Mouse (Mus musculus): ENCODE measurements at regions not wholly inside any gene's neighbourhood (a gene's known extent, or its start where the extent isn't known, plus 50 kb on each side); places are given as distances from the start of the nearest gene placed in this dataset.

DNA sequence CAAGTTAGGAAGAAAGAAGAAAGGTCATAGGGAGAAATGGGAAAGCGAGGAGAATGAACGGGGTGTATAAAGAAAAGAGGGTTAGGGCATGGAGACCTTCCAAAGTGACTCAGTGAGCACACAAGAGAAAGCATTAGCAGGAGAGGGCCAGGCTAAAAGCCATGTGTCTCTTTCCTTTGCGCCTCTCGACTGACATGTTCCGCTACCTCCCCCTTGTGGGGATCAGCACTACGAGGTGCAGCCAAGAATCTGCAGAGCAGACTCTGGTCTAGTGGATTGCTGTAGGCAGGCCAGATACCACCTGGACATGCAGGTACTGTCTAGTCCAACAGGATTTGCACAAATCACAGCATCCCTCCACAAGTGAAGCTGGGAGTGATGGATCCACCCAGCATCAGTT, 54.0 kb downstream of the Kcna5 start:
- no peak for DNase-seq (ENCODE audit: extremely low spot score, low spot score)

DNA sequence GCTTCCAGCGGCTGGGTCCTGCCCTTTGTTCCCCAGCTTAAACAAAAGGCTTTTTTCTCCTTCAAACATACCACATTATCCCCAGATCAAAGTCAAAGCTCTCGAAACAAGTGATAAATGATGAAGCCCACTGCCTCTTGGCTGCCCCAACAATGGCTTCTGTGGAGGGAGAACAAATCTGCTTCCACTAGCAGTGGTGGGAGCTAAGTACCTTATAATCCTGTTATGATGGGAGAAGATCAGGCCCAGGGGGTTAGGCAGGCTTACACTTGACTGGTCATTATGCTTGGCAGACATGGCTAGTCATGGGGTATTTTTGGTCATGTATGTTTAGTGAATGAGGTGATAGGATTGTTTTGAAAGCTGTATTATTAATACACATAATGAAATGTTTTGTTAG, 57.7 kb downstream of the Kcna5 start:
- no peak for DNase-seq (ENCODE audit: extremely low spot score, low spot score)

- no peak for DNase-seq (ENCODE audit: extremely low spot score, low spot score)
These were observed 58.5 kb downstream of the Kcna5 start for GRCm38 (mm10) chr6:126476758-126477157.

DNA sequence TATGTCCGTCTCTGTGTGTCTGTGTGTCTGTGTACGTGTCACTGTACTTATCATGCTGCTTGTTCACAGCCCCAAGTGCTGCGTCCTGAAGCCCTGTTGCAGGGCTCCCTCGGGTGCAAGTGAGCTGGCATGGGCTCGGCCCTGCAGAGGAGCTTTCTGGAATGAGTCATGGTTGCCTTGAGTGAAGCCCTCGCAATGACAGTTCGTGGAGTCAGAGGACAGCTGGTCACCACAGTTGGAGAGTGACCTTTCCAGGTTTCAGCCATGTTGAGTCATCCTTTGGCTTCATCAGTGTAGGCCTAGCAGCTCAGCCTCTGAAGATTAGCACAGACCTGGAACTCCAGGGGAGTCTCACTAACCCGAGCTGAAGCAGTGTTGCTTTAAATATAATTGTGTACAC, 59.7 kb downstream of the Kcna5 start:
- DNase-seq (ENCODE audit: extremely low spot score, low spot score) = no peak

DNA sequence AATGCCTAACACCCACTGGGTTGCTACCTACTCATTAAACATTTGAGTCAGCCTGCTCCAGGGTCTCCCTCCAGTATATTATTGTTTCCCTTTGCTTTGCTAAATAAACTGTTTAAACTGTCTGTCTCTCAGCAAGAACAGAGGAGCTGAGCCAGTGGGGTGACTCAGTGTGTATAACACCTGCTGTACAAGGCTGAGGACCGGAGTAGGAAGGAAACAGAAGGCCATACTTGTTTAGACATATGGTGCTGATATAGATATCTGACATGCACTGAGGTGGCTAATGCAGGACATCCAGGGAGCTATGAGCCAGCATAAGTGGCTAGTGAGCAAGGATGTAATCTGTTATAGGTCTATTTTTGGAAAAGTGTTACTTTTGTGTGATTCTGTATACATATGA, 81.5 kb downstream of the Kcna5 start:
- no peak for DNase-seq (ENCODE audit: extremely low spot score, low spot score)

- no peak for DNase-seq (ENCODE audit: extremely low spot score, low spot score)
These were observed 89.7 kb downstream of the Kcna5 start for GRCm38 (mm10) chr6:126445519-126445918.

DNA sequence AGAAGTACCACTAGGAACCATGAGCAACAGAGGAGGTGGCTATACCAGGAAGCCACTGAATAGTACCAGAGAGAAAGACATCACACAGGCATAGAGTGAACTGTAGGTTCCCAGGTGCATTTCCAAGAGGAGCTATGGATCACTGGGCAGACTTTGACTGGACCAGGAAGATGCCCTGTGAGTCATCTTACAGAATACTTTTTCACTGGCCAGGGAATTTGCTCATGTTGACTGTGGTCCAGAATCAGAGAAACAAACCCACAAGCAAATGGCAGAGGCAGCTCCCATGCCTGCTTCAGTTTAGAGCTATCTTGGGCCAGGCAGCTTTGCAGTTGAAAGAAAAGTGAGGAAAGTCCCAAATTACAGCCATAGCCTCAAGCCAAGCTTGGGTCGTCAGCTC, 95.0 kb downstream of the Kcna5 start:
- no peak for DNase-seq (ENCODE audit: extremely low spot score, low spot score)

DNA sequence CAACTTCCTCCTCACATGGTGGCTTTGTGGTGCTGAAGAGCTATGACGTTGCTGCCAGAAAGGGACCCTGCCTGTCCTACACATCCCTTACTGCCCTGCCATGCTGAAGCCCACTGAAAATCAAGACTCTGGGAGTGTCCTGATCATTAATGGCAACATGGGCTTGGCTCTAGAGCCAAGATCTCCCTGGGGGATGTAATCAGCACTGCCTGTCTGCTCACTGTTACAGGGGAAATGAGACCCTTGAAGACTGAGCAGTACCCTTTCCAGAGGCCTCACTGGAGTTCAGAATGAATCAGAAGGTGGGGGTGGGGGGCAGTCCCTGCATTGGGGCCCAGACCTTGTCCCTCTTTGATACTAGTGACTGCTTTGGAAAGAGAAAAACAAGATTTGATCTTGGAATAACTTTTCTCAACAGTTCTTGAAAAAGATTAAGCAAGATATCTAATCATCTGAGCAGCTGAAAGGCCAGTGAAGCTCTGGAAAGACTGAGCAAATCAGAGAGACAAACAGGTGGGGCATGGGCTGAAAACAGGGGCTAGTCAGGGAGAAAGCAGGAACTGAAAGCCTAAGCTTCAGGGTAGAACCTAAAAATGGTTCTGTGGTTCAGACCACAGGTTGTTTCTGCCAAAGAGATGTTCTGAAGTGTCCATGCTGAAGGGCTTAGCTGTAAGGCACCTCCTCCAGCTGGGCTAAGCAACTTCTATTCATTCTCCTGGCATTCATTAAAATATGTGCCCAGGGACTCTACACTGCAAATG, 97.1 kb downstream of the Kcna5 start:
- DNase-seq (ENCODE audit: extremely low spot score, low spot score) = no peak

DNA sequence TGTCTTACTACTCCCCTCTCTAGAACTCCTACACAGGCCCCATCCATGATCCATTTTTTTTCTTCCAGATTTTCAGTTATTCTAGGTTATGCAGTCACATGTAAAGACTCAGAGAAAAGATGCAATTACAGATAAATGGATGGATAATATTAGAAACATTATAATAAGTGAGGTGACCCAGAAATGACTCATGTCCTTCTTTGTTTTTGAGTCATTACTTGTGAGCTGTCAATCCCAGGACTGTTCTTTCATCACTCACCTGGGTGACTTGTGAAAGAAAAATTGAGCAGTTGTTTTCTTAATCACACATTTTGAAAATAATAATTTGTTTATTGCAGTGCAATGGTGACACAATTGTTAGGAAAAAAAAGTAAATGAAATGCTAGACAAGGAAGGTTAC, 108.0 kb downstream of the Kcna5 start:
- DNase-seq (ENCODE audit: extremely low spot score, low spot score) = no peak

DNA sequence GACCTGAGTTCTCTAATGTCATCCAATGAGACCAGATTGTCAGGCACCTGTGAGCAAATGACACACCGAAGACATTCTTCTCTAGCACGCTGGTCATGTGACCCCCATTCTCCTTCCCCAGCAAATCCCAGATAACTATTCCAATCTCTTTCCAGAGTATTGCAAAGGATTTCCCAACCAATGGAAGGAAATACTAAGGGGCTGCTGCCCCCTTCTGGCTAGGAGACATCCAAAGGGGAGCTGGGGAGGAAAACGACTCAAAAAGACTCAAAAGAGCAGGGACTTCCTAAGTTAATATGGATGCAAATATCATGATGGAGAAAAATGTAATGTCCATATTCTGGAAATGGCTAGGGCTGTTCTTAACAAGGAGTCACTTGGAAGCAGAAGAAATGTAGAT, 129.5 kb downstream of the Kcna5 start:
- no peak for DNase-seq (ENCODE audit: extremely low spot score, low spot score)

DNA sequence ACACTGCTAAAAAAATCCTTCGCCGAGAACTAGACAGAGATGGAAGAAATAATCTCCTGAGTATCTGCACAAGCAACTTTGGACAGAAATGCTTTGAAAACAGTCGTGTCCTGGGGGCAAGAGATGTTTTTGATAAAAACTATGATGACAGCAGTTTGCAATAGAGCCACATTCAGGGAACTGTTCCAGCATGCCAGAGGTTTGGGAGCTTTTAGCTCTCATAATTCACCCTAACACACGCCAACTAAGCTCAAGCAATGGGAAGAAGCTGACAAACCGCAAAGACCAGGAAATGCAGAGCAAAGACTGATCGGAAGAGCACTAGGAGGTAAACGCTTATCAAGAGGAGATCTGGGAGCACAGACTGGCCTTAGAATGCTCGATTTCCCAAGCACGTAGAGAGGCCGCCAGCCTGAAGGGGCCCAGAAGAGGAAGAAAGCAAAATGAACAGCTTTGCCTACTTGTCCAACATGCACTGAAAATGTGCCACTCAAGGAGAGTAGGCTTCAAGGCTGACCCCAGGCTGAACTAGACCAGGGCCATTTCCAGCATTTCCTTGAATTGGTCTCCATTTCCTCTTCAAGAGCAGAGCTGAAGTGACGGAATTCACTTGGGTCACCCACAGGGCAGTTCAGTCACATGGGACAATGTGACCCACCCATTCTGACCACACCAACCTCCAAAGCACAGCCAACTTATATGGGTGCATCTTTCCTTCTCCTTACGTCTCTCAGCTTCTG, 130.7 kb downstream of the Kcna5 start:
- DNase-seq (ENCODE audit: extremely low spot score, low spot score) = no peak

GRCm38 (mm10) chr6:126399595-126399994, 135.6 kb downstream of the Kcna5 start:
- no peak for DNase-seq (ENCODE audit: extremely low spot score, low spot score)

GRCm38 (mm10) chr6:126398641-126399040, 136.6 kb downstream of the Kcna5 start:
- DNase-seq (ENCODE audit: extremely low spot score, low spot score) = no peak

DNA sequence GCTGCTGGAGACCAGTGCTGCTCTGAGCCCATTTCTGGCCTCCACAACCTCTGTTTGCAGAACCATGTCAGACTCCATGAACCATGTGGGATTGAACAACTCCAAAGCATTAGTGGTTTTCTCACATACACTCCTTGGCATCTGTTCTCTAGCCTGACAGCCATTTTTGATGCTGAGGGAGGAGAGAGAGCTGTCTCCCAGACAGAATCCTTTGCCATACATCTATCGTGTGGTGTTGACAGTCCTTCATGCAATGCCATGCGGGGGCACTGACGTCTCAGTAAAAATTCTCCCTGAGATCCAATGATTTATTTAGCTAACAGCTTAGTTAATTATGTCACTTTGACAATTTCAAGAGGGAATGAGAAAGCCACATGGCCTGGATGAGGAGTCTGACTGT, 140.2 kb downstream of the Kcna5 start:
- no peak for DNase-seq (ENCODE audit: extremely low spot score, low spot score)

GRCm38 (mm10) chr6:126394111-126394809, 141.0 kb downstream of the Kcna5 start:
- no peak for DNase-seq (ENCODE audit: extremely low spot score, low spot score)

- DNase-seq (ENCODE audit: extremely low spot score, low spot score) = no peak
These were observed 150.8 kb downstream of the Kcna5 start for GRCm38 (mm10) chr6:126384210-126385012.

DNA sequence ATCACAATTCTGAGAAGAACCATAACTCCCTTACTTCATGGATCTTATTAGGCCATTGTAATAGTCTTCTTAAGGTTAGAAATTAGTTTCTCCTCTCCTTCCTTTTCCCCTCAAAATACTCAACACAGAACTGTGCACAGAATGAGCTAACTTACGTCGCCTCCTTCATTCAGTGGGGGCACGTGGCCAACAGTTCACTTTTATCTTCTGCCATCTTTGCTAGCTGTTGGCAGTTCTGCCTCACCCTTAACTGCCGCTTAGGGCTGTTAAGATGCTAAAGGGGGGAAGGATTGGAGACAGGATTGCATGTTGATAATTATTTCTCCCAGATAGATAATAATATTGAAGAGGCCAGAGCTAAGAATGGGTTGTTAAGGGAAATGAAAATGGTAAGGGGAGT, 158.0 kb downstream of the Kcna5 start:
- no peak for DNase-seq (ENCODE audit: extremely low spot score, low spot score)

DNA sequence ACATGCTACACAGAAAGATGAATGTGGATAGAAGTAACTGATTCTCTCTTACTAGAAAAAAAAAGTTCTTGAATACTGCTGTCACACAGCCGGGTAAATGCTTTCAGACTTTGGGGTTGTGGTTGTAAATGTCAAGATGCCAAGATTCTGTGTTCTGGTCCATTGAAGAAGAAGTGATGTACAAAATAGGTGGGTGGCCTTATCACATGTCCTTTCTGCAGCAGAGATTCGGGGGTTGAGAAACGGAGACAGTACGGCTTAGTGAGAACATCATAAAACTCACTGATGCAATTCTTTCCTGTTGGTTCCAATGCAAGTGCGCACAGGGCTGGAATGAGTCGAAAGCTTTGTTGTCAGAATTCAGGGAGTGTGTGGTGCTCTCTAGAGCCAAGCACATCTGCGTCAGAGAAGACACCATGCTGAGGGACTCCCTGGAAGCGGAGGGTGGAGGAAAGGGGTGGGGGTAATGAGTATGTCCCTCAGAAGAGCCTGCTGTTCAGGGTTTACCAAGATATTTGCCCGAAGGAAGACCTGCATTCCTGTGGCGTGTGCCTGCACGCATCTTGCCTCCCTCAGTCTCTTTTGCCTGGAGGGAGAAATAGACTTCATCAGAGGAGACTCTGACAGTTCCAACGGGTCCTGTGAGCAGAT, 160.1 kb downstream of the Kcna5 start:
- DNase-seq (ENCODE audit: extremely low spot score, low spot score) = no peak

- DNase-seq (ENCODE audit: extremely low spot score, low spot score) = peak; percentile 53
These were observed 163.2 kb downstream of the Kcna5 start for GRCm38 (mm10) chr6:126371971-126372370.

- DNase-seq (ENCODE audit: extremely low spot score, low spot score) = no peak
These were observed 163.7 kb downstream of the Kcna5 start for GRCm38 (mm10) chr6:126371489-126371888.

DNA sequence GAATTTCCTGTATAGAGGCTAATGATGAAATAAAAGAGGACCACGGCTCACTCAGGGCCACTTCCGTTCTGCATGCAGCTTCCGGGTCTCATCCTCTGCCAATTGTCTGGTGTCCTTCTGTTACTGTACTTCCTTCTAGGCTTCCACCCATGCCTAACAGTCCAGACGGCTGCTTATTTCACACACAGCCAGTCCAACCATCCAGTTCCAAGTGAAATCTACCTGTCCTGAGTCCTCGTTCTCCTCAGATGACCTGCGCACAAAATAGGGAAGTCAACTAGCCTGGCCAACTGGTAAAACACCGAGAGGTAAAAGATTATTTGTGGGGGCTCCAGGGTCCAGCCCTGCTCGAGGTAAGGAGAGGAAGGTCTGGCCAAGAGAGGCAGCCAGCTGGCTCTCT, 169.7 kb downstream of the Kcna5 start:
- DNase-seq (ENCODE audit: extremely low spot score, low spot score) = no peak
